Mouse (Mus musculus): Measurements from ENCODE around the gene 1110017D15Rik. TPM values are rescaled to one million over a fixed set of nuclear protein-coding genes. Genes with fewer than 3 reads are reported as not detected.

Gene 1110017D15Rik
- total RNA-seq (2021) = 1 to 10 TPM; 3.1 to 6.5 TPM

DNA sequence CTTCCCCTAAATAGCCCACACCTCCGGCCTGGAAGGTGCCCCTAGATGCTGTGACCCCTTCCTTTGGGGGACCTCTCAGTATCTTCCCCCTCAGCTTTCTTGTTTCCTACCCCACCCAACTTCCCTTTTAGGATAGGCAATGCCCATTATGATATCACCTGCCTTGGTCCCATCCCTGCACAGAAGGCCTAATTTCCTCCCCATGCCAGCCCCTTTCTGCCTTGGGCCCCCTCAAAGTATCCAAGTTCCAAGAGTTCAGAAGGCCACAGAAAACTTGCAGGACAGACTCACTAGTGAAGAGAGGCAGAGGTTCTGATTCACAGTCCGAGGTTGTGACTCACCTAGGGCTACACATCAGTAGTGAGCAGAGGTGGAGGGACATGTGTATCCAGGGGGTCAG lies at the start of gene 1110017D15Rik:
Gene 1110017D15Rik, minus strand, starts transcription at position 101 of the 400 bp plus-strand sequence.
- DNase-seq = no peak

GRCm38 (mm10) chr4:41566123-41566522 lies 49.0 kb upstream of the 1110017D15Rik start:
- no peak for DNase-seq

GRCm38 (mm10) chr4:41563297-41563696 lies 46.2 kb upstream of the 1110017D15Rik start:
- DNase-seq = no peak

DNA sequence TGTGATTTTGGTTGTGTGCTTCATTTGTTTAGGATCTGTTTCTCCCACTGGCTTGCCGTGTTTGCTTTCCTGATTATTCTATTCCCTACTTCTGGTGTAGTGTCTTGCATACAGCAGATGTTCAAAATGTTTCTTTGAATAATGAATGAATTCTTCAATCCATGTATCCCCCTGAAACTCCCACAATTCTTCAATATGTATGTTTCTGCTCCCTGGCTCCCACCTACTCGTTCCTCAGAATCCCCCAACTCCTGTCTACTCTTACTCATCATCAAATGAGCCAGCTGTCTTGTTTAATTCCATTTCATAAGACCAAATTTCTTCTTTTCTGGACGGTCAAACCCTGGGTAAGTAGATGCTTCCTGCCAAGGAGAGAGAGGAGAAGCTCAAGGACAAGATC lies 40.0 kb upstream of the 1110017D15Rik start:
- DNase-seq = no peak

- no peak for DNase-seq
Observed at GRCm38 (mm10) chr4:41556311-41556953, 39.3 kb upstream of the 1110017D15Rik start.

GRCm38 (mm10) chr4:41554994-41555663 lies 38.0 kb upstream of the 1110017D15Rik start:
- no peak for DNase-seq

GRCm38 (mm10) chr4:41553116-41553515 lies 36.0 kb upstream of the 1110017D15Rik start:
- DNase-seq = no peak

- peak; percentile 56 to 69 for DNase-seq
Observed at GRCm38 (mm10) chr4:41552529-41552928, 35.4 kb upstream of the 1110017D15Rik start.

DNA sequence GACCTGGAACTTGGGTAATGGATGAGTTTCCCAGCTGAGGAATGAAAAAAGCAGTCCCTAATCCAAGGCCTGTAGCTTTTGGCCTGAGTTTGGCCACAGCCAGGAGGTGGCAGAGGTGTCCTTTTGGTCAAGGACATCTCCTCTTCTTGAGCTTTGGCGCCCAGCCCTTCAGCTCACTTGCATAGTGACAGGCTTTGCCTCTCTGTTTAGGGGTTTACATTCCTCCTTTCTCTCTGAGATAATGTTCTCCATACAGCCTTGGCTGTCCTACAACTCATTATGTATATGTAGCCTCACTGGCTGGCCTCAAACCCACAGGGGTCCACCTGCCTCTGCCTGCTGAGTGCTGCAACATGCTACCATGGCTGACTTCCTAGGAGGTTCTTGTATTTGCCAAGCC lies 30.0 kb upstream of the 1110017D15Rik start:
- DNase-seq = no peak

- DNase-seq = no peak
Observed at GRCm38 (mm10) chr4:41545985-41546384, 28.9 kb upstream of the 1110017D15Rik start.

DNA sequence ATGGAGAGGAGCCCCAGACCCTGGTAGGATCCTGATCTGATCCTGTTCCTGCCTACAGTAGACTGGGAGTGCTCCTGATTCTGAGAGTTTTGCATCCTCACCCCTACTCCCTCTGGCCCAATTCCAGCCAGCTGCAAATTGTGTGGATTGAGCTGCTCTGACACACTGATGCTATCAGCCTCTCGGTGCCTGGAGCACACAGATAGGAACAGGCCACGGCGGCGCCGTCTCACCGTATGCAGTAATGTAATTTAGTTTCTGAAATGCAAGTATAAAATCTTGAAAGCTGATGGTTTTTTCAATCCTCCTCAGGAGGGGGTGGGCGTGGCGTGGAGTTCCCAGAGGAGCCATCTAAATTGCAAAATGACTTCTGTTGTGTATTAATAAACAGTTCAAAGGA lies 25.0 kb upstream of the 1110017D15Rik start:
- DNase-seq = no peak

DNA sequence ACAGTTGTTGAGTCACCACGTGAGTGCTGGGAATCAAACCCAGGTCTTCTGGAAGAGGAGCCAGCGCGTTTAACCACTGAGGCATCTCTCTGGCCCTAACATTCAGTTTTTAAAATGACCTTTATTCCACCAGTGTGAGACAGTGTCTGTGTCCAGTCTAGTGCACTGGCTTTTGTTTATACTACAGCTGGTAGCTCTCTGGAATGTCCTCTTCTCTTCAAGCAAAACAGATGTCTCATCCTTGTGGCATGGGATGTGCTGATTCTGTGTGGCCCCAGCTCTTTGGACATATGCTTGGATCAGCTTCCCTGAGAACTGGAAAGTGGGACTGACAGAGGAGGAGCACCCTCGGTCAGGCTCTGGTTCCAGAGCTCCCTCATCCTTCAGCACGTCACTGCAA lies 17.7 kb upstream of the 1110017D15Rik start:
- DNase-seq = no peak

DNA sequence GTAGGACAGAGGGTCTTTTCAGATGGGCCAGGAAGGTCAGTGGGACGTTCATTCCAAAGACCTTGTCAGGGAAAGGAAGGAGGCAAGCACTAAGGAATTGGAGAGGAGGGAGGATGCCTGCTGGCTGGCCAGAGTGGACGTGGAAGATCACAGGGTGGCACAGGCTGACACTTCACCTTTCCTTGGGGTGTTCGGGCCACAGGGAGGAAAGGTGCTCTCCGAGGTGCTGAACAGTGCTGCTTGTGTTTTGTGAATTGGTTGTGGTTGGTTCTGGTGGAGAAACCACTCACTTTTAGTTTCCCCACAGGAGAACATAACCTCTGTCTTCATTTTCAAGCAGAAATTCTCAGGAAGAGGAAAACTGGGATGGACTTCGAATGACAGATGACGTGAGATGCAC lies 15.3 kb upstream of the 1110017D15Rik start:
- DNase-seq = no peak

DNA sequence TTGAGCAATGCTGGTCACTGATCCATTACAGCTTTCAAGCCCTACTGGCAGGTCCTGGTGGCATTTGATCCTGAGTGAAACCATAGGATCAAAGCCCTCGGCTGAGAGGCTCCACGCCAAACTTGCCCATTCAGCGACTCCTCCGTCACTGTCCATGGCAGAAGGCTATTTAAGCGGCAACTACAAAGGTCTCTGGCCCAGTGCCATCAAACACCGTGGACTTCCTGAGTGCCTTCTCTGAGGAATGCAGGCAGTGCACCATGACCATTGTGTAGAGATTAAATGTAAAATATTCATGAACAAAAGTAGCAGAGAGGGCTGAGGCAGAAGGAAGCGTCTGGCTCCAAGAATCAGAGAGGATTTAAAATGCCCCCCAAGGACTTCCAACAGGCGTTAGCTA lies 10.9 kb upstream of the 1110017D15Rik start:
- no peak for DNase-seq

- DNase-seq = no peak
Observed at GRCm38 (mm10) chr4:41527076-41527475, 9.9 kb upstream of the 1110017D15Rik start.

GRCm38 (mm10) chr4:41526553-41526952 lies 9.4 kb upstream of the 1110017D15Rik start:
- no peak for DNase-seq

DNA sequence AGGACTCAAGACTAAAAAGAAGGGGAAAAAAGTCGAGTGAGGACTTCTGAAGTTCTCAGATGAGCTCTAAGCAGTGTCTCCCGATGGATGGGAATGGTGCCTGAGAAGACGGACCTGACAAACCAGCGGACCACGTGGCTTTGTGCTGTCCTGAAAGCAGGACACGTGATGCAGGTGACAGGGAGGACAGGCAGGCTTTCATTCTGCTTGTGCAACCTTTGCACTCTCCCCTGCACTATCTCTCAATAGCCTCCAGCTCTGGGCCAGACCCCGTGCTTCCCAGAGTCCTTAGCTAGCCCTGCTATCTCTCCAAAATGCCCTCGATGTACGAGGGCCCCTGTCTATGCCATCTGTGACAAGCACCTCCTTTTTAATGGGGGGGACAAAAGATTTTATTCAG lies 7.7 kb upstream of the 1110017D15Rik start:
- no peak for DNase-seq

GRCm38 (mm10) chr4:41523839-41524238 lies 6.7 kb upstream of the 1110017D15Rik start:
- no peak for DNase-seq

- DNase-seq = no peak
Observed at GRCm38 (mm10) chr4:41522788-41523187, 5.7 kb upstream of the 1110017D15Rik start.

- DNase-seq = no peak
Observed at GRCm38 (mm10) chr4:41522136-41522535, 5.0 kb upstream of the 1110017D15Rik start.

- DNase-seq = no peak
Observed at GRCm38 (mm10) chr4:41520641-41521040, 3.5 kb upstream of the 1110017D15Rik start.

DNA sequence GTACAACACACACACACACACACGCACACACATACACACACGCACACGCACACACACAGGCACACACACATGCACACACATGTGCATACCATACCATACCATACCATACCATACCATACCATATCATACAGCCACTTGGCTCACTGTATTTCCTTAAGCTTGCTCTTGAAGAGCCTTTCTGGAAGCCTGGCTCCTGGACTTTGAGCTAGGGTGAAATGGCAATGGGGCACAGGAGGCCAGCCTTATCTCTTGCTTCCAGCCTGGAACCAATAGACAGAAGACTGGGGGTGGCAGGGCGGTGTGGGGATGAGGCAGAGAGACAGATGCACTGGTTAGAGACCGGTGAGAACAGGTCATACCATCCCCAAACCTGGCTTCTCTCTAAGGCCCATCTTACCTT lies 2.1 kb upstream of the 1110017D15Rik start:
- no peak for DNase-seq

GRCm38 (mm10) chr4:41518349-41518748 lies 1.2 kb upstream of the 1110017D15Rik start:
- no peak for DNase-seq

DNA sequence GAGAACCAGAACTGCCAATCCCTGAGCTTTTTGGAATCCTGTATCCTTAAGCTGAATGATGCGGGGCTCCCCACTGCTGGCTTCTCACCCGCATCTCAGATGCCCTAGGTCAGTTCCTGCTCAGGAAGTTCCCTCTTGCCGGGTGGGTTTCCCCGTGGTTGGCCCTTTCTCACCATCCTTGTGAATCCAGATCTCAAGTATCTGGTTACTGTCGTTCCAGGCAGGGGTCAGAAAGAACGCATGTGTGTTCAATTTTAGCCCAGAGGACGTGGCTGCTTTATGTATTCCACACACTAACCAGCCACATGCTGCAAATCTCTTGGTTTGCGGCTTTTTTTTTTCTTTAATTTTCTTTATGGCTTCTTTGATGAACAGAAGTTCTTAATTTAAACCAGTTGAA lies 3.4 kb downstream of the 1110017D15Rik start:
- DNase-seq = no peak

Measured in layer of hippocampus, postnatal 36 days (tissue).